Mouse (Mus musculus): ENCODE measurements around the gene Ubl4b. TPM values are rescaled to one million over a fixed set of nuclear protein-coding genes. Genes with fewer than 3 reads are reported as not detected.

Ubl4b gene
- not detected in 2 replicates for polyA plus RNA-seq (2015; fragmentation: Nextera tagmentation; extraction: Ambion mirVana)

GRCm38 (mm10) chr3:107554842-107555241 is at the start of gene Ubl4b:
Ubl4b (minus strand) TSS chr3:107555073.

GRCm38 (mm10) chr3:107594662-107595263 is 39.9 kb upstream of the Ubl4b start, which contains the start of gene Alx3:
Alx3 (plus strand) TSS chr3:107595031.

GRCm38 (mm10) chr3:107517631-107518108 is 37.2 kb downstream of the Ubl4b start, which contains the start of gene Slc6a17:
Slc6a17 (minus strand) TSS chr3:107518018.

Other genes with a start within 250 kb of the Ubl4b start
- gene Rbm15, start 221.4 kb downstream of the Ubl4b start, polyA plus RNA-seq (2015; fragmentation: Nextera tagmentation; extraction: Ambion mirVana): 7.4 and 8.3 TPM in 2 replicates
- 5.6 and 6.5 TPM in 2 replicates for gene Kcnc4, start 95.5 kb downstream of the Ubl4b start, polyA plus RNA-seq (2015; fragmentation: Nextera tagmentation; extraction: Ambion mirVana)
- gene Slc6a17, start 37.1 kb downstream of the Ubl4b start, polyA plus RNA-seq (2015; fragmentation: Nextera tagmentation; extraction: Ambion mirVana): 0.45 and 0.78 TPM in 2 replicates
- gene Alx3, start 40.0 kb upstream of the Ubl4b start, polyA plus RNA-seq (2015; fragmentation: Nextera tagmentation; extraction: Ambion mirVana): 0.06 TPM in 1 of 2 replicates, not detected in the other
- not detected in 2 replicates for gene Gm10961, start 76.2 kb upstream of the Ubl4b start, polyA plus RNA-seq (2015; fragmentation: Nextera tagmentation; extraction: Ambion mirVana)
- 16.9 and 17.8 TPM in 2 replicates for gene Strip1, start 76.6 kb upstream of the Ubl4b start, polyA plus RNA-seq (2015; fragmentation: Nextera tagmentation; extraction: Ambion mirVana)
- 32.7 and 32.9 TPM in 2 replicates for gene Ahcyl1, start 141.5 kb upstream of the Ubl4b start, polyA plus RNA-seq (2015; fragmentation: Nextera tagmentation; extraction: Ambion mirVana)
- gene Csf1, start 205.4 kb upstream of the Ubl4b start, polyA plus RNA-seq (2015; fragmentation: Nextera tagmentation; extraction: Ambion mirVana): 13.1 and 17.2 TPM in 2 replicates